Mouse (Mus musculus): ENCODE measurements around the gene Zfp248. TPM values are rescaled to one million over a fixed set of nuclear protein-coding genes. Genes with fewer than 3 reads are reported as not detected.

The Zfp248 gene
- polyA plus RNA-seq (2012; rRNA removed), result 0.57 and 0.66 TPM in 2 replicates

DNA sequence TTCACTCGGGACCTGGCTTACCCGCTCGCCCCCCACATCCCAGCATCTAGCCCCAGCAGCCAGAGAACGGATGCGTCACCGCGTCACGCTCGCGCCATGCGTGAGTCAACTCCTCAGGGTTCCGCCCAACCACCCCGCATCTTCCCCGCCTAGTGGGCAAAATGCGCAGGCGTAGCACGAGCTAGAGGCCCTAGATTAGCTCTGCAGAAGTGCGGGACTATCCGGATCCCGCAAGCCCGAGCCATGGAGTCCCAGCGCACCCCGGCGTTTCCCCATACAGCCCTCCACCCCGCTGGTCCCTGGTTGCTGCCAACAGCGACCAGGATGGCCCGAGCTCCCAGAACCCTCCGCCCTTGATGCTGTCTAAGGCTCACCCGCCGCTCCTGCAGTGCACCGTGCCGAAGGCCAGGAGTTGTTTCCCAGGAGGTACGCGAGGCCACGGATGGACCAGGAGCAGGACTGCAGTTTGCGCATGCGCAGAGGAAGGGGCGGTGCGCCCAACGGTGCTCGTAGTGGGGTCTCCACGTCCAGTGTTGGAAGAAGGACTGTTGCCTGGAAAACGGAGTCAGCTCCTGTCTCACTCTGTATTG lies at the start of gene Zfp248:
Zfp248 (minus strand) TSS at position 487 of the 590 bp plus-strand sequence.

DNA sequence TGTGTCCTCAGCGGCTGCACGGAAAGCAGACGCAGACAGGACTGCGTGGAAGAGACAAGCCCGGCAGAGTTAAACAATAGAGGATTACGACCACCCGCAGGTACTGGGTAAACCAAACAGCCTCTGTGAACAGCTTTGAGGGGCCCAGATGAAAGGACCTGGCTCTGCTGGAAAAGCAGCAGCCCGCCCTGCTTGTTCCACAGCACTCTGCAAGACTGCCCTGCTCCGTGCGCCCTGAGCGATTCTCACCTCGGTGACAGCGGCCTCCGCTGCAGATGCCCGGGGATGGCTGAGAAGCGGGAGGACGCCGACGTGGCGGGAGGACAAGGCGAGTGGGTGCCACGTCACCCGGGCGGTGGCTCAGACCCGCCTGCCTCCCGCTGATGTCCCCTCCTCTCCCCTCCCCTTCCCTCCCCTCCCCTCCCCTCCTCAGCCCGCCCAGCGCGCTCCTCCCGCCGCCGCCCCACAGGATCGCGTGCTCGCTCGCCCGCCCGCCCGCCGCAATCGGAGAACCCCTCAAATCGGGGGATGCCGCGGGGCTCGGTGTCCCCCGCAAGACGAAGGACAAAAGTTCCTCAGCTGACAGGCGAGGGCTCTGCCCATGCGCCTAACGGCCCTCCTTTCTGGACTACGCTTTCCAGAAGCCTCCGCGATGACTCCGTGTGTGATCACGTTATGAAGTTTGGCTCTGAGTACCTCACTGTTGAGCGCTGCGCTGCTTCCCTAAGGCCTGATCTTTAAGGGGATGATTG lies 23.8 kb upstream of the Zfp248 start, which contains the start of gene Zfp9:
Zfp9 (minus strand) TSS at position 364 of the 752 bp plus-strand sequence.

DNA sequence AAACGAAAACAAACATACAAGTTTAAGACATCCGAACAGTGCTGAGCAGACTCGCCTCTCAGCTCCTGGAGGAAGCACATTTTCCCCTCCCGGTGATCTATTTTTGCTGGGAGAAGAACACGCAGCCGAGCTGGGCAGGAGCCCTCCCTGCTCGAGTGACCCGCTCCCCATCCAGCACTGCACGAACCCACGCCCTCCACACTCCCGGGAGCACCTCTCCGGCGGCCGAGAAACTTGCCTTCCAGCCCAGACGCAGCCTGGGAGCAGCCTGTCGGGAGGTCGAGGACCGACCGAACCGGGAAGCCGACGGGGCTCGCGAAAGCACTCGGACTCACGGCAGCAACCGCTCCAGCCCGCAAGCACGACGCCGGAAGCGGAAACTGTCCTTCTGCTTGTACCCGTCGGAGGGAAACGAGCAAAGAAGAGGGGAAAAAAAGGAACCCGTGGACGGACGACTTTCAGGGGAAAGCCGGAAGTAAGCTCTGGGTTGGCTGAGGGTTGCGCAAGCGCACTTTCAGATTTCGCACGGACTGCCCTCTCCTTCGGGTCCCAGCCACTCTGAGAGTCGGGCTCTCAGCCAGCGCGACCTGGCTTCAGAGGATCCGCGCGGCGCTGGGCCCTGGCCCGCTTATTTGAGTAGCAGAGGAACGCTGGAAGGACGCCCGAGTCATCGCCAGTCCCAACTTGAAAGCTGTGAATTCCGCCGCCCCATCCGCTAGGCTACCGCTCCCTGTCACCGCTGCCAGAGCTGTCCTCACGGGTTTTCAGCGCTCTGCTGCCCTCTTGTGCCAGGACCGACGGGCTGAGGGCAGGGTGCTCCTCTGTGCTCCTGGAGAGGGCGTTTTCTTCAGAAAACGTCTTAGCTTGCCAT lies 36.0 kb downstream of the Zfp248 start, which contains the start of gene Bms1:
Bms1 (minus strand) TSS at position 425 of the 871 bp plus-strand sequence.

Other genes with a start within 250 kb of the Zfp248 start
- gene Bms1, start 36.1 kb downstream of the Zfp248 start, polyA plus RNA-seq (2012; rRNA removed), result 12.6 and 13.1 TPM in 2 replicates
- 1.8 and 1.9 TPM in 2 replicates for gene Zfp9, start 23.8 kb upstream of the Zfp248 start, polyA plus RNA-seq (2012; rRNA removed)
- gene Ankrd26, start 106.7 kb upstream of the Zfp248 start, polyA plus RNA-seq (2012; rRNA removed), result 5.4 and 5.7 TPM in 2 replicates

Data from liver, embryonic 14 days (tissue).